Mouse (Mus musculus): ENCODE results near the gene Amd1.
A peak's percentile ranks its signal among the peaks of the same experiment; 100 is the strongest.

The Amd1 gene

GRCm38 (mm10) chr10:40257414-40258255 lies 44.4 kb downstream of the Amd1 start, which contains the start of gene Gtf3c6:
Gtf3c6 (minus strand) TSS chr10:40258108.
- peak; percentile 88 for DNase-seq (ENCODE audit: extremely low read depth, insufficient read length, low spot score)

- DNase-seq (ENCODE audit: extremely low read depth, insufficient read length, low spot score): peak; percentile 44
Measured at GRCm38 (mm10) chr10:40256716-40257115, 45.3 kb downstream of the Amd1 start.

GRCm38 (mm10) chr10:40250969-40251368 lies 51.0 kb downstream of the Amd1 start:
- DNase-seq (ENCODE audit: extremely low read depth, insufficient read length, low spot score): no peak

GRCm38 (mm10) chr10:40249625-40250024 lies 52.4 kb downstream of the Amd1 start:
- no peak for DNase-seq (ENCODE audit: extremely low read depth, insufficient read length, low spot score)

GRCm38 (mm10) chr10:40247166-40247716 lies 54.7 kb downstream of the Amd1 start:
- DNase-seq (ENCODE audit: extremely low read depth, insufficient read length, low spot score): no peak

- DNase-seq (ENCODE audit: extremely low read depth, insufficient read length, low spot score): peak; percentile 88
Measured at GRCm38 (mm10) chr10:40246374-40247165, 55.4 kb downstream of the Amd1 start, which contains the start of gene Rpf2. Rpf2 (minus strand) TSS chr10:40247036.

GRCm38 (mm10) chr10:40237826-40238225 lies 64.2 kb downstream of the Amd1 start:
- no peak for DNase-seq (ENCODE audit: extremely low read depth, insufficient read length, low spot score)

Measured in 3134 (cell line).